In genomic region chr12:98459889-98460288, GRCm38 (mm10) we compare ENCODE assay signal across 8 mouse cellular contexts.
DNase-seq lines count a peak whose midpoint lies in the region.

No protein-coding gene starts in this region.

- intact Hi-C loops in left cerebral cortex, postnatal 4 days (cut with DNase I): loop anchor here (2.0 to 5.0 kb wide), 2 partner anchors 17 to 167 kb away; partner anchors contain the start of gene Spata7

- peak; percentile 20 for DNase-seq in adrenal gland, postnatal 14 days
- DNase-seq in adrenal gland, postnatal 4 days (ENCODE audit: low spot score in 2 of 2): no peak
- DNase-seq in left cerebral cortex, postnatal 4 days: peak; percentile 45
- no peak for DNase-seq in left cerebral cortex, adult 9 months (ENCODE audit: low spot score in 2 of 2)
- DNase-seq in WW6 (ENCODE audit: low read depth, low spot score): peak; percentile 14
- peak; percentile 39 to 46 for DNase-seq in kidney, postnatal 4 days
- peak; percentile 67 for DNase-seq in thymus, postnatal 4 days
- DNase-seq in ovary, postnatal 36 days (ENCODE audit: low spot score): no peak

Comparison
In these comparisons a context has a peak if more than half of its experiments do, and no peak if none do; other contexts are left out.
1. DNase-seq: peak in adrenal gland, postnatal 14 days (single experiment), left cerebral cortex, postnatal 4 days (single experiment), WW6 (single experiment), kidney, postnatal 4 days (2 of 2) and thymus, postnatal 4 days (single experiment); none in adrenal gland, postnatal 4 days (0 of 2), left cerebral cortex, adult 9 months (0 of 2) and ovary, postnatal 36 days (single experiment).